Mouse (Mus musculus): ENCODE results near the gene Rabl6.
A peak's percentile ranks its signal among the peaks of the same experiment; 100 is the strongest.

Rabl6 gene

DNA sequence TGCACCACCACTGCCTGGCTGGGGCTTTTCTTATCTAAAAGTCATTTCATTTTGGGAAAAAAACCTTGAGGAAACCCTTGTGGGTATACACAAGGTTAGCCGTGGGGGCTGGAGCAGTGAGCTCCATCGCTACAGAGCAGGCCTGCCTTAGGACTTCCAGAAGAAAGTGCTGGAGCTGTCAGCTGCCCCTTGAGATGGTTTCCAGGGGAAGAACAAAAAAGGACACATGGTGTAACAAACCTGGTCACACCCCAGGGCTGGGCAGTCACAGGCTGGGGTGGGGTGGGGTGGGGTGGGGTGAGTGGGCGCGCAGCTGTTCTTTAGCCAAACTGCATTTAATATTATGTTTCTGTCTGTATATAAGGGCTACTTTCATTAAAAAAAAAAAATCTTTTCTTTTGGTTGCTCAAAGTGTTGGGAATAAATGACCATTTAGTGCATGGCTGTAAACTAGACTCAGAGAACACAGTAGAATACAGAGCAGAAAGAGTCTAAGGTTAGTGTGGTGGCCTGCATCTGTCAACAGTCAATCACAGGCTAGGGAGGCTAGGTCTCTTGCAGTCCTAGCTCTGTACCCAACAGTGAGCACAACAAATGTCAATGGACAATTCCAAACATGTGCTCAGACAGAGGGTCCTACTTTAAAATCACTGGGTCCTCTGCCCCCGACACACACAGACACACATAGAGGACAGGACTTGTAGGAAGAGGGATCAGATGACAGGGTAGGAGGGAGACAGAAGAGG is 11.4 kb downstream of the Rabl6 start:
- DNase-seq (ENCODE audit: low read depth, low spot score), result no peak

DNA sequence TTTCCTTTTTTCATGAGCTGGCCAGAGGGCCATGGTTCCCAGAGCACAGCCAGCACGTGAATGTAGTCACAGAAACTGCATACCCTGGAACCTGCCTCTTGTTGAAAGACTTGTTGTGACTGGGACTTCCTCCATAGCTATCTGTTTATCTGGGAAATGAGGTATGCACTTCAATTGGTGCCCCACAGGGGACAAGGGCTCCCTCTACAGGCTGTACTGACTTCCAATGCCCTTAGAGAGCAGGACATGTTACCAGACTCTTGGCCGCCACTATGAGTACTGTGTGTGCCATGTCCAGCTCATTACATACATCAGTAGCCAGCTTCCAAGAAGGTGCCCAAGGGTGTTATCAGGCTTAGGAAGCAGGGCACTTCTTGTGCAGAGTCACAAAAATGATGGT is 16.5 kb downstream of the Rabl6 start:
- DNase-seq (ENCODE audit: low read depth, low spot score), result peak; percentile 48

DNA sequence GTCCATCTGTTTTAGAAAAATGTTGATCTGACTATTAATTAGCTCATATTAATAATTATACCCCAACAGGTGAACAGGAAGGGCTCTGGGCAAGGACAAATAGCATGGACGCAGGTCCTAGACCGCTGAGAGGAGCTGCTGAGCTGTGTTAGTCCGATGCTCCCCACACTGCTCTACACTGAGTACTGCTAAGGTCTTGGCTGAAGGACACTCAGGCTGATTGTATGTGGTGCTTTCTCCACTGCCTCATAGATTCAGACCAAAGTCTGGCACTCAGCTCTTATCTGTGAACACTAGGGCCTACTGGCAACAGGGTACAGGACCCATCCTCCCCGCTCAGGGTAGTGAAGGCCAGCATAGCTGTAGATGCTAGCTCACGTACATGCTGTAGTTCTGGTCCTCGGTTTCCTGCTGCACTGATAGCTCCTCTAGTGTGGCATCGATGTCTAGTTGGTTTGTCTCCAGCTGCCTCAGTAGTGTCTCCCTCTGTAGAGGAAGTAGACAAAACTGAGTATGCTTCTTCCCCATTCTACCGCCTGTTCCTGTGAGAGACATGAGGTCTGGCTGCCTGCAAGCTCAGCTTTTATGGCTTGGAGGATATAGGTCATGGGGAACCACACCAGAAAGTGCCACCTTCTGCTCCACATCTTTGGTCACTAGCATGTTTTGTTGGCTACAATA is 20.0 kb downstream of the Rabl6 start:
- DNase-seq (ENCODE audit: low read depth, low spot score), result no peak

DNA sequence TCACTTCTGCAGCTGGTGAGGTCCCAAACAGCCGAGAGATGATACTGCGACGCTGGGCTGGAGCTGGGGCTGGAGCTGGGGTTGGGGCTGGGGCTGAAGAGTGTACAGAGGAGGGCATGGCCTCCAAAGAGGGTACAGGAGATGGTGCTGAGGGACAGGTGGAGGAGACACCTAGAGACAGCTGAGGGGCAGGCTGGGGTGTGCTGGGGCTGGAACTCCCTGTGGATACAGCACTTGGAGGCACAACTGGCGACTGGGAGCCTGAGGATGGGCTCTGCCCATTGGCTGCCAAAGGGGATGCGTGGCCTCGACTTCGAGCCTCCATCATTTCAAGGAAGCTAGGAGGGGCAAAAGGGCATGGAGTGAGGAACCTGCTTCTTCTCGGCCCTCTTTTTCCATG is 21.0 kb downstream of the Rabl6 start:
- DNase-seq (ENCODE audit: low read depth, low spot score), result no peak

DNA sequence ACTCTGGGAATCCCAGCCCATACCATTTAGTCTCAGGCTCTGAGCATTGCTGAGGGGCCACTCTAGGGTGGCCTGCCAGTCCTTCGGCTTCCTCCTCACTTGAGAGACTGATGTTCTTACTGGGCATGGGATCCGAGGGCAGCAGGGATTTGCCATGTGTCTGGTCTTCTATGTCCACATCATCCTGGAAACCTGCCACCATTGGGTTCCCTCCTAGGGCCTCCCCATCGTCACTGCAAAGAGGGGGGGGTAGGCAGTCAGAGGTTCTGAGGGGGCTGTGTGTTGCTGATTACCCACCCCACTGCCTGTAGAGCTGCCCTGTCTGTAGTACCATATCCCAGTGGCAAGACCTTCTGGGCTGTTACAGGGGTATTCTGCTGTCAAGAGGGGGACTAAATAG is 22.7 kb downstream of the Rabl6 start:
- no peak for DNase-seq (ENCODE audit: low read depth, low spot score)

DNA sequence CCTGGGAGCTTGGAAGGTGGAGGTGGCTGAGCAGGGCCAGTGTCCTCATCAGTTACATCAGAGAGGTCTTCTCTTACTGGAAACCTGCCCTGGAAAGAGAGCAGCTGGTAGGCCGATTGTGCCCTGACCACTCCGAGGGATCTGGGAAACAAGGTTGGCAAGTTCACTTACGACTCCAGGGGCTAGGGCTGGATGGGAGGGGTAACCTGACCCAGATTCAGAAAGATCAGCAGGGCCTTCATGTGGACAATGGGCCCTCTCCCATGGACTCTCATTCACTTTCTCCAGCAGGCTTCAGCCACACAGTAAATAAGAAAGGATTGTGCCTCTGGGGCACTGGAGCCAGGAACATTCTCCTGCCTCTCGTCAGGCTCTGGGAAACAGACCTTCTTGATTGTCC is 23.5 kb downstream of the Rabl6 start:
- no peak for DNase-seq (ENCODE audit: low read depth, low spot score)

DNA sequence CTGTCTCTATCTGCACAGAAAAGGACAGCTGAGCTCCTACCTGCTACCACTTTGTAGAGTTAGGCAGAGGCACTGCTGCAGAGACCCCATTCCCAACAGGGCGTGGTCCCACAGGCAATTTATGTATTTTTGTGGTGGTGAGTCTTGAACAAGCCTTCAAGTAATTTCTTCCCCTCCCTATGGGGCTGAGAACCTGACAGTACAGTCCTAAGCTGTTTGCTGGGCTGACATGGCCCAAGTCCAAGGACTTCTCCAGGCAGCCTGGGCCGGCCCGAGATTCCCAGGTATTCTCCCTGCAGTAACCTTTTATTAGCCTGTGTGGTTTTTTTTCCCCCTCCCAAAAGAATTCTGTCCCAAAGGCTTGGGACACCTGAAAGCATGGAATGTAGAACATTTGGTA is 24.2 kb downstream of the Rabl6 start:
- DNase-seq (ENCODE audit: low read depth, low spot score), result no peak

DNA sequence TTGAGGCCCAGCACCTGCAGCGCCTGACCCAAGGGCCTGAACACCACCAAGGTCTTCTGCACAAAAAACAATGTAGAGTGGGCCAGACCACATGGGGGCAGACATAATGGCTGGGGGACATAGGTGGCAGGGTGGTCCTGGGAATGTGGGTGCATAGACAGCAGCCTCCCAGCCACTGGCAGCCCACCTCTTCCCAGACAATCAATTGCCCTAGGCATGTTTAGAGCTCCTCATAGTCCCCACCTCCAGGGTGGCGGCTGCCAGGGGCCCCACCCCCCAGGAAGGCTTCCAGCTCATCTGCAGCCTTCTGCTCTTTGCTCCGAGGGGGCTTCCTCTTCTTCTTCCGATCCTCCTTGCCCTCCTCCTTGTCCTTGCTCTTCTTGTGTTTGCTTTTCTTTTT is 24.8 kb downstream of the Rabl6 start:
- no peak for DNase-seq (ENCODE audit: low read depth, low spot score)

DNA sequence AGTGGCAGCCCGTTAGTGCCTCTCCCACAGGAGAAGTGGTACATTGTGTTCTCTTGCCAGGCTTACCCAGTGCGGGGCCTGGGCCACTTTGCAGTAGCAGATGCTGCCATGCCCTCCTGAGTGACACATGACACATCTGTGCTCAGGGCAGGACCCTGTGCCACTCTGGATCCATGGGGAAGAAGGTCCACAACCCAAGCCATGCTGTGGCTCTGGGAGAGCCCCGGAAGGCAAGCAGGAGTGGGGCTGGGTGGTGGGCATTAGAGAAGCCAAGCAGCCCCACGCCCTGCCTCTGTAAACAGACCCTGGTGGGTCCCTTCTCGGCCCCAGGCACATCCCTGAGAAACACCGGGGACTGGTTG is 25.2 kb downstream of the Rabl6 start:
- DNase-seq (ENCODE audit: low read depth, low spot score), result no peak

DNA sequence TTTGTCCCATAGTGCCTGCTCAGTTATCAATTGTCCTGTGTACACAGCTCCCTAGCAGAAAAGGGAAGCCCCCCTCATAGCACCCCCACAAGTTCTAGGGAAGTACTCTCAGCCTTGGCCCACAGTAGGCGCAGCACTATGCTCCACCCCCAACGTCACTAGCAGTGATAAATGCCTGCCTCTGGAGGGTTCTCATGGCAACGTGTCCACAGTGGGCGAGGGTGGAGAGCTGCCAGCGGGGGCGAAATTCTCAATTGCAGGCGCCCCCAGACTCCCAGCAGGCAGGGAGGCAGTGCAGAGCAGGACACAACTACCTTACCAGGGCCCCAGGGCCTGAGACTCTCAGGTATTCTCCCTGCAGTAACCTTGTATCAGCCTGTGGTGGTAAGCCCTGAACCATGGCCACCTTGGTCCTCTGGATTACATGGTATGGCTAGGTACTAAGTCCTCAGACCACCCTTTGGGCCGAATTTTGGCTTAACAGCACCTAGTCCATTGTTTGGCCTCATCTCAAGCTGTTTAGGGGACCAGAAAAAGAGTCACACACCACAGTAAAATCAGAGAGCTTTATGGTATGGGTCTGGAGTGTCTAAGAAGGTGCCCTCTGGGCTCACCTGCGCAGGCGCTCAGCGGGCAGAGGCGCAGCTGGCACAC is 25.7 kb downstream of the Rabl6 start:
- peak; percentile 22 for DNase-seq (ENCODE audit: low read depth, low spot score)

DNA sequence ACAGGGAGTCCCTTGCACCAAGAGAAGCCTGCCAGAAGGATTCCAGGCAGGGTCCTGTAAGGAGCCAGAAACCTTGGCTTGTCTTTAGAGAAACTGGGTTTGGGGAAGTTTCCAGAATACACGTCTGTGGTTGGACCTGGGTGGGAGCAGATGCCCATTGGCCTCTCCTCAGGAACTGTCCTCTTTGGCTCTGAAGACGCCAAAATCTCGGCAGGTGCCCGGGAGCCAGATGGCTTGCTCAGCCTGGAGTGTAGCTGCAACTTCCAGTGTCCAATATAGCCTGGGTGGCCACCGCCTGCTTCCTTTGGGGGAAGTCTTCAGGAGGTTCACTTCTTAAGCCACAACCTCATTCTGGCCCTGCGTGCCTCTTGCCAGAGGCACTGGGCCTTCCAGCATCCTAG is 26.4 kb downstream of the Rabl6 start:
- peak; percentile 69 for DNase-seq (ENCODE audit: low read depth, low spot score)

DNA sequence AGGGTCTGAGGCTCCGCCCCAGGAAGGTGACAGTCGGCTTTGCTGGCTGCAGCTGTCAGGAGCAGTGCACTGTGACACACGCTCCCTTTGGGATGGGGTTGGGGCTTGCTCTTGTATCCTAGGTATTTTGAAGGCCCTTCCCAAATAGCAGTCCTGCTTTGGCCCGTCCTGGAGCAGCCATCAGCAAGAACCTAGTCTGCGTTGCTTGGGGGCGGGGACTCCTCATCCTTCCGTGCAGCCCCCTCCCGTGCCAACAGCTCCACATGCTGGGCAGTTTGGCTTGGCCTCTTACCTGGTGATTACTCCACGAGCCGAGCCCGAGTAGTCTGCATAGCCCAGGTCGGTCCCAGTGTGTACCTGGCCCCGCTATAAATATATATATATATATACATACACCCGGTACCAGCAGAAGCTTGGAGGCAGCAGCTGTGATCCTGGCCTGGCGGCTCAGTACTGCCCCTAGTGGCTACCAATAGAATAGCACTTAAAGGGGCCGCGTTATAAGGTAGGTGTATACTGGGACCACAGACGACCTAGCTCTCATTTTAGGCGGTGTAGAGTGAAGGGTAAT is 26.9 kb downstream of the Rabl6 start, which contains the start of gene Ajm1:
Gene Ajm1 (minus strand): TSS at position 464 of the 571 bp plus-strand sequence.
- DNase-seq (ENCODE audit: low read depth, low spot score), result peak; percentile 83

DNA sequence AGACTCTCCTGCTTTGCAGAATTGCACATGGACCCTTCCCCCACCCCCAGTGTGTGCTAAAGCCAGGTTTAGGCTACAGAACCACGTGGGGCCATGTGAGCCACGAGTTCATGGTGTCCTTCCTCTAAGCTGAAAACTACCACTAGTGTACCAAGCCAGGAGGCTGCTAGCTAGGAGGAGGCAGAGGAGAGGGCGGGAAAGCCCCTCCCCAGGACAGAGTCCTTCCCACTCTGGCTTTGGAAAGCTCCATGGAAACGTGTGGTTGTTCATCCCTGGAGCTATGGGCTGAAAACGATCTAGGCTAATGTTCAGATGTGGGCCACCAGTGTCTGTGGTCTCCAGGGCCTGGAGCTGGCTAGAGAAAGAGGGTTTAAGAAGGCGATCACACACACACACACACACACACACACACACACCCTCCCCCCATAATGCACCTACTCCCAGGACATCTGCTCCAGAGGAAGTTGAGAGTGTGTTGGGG is 27.7 kb downstream of the Rabl6 start:
- DNase-seq (ENCODE audit: low read depth, low spot score), result no peak

DNA sequence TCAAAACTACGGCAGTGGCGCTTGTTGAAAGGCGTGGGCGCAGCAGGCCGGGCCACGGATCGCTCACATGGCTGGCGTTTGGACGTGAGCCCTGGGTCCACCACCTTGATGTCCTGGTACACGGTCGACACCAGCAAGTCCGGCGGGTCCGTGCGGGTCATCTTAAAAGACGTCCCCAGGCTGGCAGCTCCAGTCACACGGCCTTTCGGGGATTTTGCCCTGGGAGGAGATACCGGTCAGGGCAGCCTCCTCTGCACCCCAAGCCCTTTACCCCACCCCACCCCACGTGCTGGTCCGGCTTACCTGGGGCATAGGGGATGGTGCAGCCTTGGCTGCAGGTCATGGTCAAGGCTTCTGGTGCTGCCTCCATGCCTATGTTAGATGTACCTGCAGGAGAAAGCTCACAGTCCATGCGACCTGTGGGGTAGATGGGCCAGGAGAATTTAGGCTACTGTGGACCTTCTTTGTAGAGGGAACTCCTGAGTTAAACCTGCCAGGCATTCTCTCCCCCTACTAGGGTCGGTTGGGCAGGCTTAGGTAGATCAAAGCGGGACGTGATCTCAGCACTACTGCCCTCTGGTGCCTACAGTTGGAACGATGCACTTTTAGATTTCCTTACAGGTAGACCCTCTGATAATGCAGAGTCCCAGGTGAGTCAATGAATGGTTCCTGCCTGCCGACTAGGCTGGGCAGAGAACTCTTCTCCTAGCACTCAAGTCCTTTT is 28.4 kb downstream of the Rabl6 start:
- peak; percentile 56 for DNase-seq (ENCODE audit: low read depth, low spot score)

DNA sequence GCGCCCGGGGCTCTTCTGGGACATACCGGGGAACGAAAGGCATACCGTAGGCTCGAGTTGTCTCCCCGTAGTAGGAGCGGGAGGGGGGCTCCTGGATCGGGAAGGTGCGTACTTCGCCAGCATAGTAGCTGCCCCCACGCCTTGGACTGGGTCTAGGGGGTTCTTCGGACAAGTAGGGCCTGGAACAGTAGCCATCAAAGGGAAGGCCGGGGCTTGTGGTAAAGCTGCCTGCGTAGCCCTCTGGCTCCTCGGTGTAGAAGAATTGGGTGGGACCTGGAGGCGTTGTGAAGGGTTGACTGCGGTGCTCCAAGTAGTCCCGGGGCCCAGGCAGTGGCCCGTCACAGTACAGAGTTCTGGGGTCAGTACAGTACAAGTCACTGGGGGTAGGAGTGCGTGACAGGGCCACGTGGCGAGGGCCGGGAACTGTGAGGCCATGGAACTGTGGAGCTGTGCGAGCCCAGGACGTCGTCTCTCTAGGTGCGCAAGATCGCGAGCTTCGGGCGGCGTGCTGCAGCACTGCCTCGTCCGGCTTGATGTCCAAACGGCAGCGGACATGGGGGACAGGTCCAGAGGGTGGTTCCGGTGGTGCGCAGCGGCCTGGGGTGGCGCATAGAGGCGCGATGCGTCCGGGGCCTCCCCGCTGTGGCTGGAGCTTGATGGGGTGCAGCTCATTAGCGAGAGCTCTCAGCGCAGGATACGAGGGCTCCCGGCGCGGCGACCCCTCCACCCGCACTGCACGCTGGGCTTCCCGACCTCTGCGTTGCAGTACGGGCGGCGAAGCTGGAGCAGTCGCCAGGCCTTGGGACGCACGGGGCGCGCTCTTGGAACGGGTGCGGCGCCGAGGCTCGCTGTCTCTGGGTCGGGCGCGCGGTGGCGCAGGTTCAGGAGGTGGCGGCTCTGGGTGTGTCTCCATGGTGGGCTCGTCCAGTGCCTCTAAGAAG is 29.3 kb downstream of the Rabl6 start:
- no peak for DNase-seq (ENCODE audit: low read depth, low spot score)

DNA sequence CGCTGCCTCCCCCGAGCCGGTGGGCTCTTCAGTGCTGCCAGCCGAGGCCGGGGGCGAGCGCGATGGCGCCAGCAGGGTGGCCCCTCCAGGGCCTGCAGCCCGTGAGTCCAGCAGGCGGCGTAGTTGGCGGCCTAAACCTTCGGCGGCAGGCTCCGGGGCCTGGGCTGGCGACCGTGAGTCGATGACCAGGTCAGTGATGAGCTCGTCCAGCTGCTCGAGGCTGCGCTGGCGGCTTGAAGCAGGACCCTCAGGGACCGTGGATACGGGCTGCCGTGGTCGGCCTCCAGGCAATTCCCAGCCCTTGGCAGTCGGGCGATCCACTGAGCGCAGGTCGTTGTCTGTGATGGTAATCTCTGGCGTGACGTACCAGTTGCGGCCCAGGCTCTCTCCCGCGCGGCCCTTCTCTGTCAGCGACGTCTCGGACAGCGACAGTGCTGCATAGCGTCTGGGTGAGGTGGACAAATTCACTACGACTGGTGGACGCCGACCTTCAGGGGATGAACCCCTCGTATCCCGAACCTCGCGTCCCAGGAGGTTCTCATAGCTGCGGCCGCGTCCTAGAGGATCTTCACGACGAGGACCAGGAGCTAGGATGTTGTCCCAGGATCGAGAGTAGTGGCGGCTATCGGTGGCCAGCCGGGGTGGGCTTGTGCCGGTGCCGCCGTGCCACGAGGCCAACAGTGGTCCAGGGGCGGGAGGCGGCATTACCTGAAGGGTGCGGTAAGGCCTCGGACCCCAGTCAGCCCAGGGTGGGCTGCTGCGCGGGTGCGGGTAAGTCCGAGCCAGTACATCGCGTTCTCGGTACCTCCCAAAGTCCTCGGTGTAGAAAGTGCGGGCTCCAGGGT is 30.1 kb downstream of the Rabl6 start:
- no peak for DNase-seq (ENCODE audit: low read depth, low spot score)

DNA sequence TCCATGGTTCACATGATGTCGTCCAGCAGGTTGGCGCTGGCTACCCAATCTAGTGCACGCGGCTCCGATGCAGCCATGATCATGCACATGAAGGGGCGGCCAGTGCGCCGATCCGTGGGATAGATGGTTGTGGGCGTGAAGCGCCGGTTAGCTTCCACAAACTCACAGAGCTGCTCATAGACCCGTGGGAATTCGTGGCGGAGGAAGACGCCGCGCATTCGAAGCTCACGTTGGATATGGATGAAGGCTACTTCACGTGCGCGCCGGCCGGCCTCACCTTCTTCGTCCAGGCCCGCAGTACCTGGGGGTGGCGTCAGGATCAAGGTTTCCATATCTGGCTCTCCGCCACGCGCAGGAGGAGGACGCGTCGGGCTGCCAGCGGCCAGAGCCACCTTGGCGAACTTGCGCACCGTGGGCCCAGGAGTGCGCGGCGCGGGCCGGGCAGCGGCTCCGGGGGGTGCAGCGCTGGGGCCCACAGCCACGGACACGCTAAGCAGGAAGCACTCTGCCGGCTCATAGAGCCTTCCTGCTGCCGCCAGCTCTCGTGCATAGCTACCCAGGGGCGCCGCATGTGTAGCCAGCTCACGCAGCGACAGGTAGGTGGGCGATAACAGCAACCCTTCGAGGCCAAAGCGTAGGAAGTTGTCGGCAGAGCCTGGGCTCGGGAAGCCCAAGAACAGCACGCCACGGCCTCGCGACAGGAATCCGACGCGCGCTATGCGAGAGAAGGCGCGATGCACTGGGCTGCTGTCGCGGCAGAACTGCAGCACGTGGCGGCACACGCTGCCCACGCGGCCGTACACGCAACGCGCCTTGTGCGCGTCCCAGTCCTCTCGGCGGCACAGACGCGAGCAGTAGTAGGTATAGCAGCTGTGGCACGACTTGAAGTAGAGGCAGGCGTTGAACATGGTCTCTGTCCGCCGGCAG is 31.1 kb downstream of the Rabl6 start:
- no peak for DNase-seq (ENCODE audit: low read depth, low spot score)

DNA sequence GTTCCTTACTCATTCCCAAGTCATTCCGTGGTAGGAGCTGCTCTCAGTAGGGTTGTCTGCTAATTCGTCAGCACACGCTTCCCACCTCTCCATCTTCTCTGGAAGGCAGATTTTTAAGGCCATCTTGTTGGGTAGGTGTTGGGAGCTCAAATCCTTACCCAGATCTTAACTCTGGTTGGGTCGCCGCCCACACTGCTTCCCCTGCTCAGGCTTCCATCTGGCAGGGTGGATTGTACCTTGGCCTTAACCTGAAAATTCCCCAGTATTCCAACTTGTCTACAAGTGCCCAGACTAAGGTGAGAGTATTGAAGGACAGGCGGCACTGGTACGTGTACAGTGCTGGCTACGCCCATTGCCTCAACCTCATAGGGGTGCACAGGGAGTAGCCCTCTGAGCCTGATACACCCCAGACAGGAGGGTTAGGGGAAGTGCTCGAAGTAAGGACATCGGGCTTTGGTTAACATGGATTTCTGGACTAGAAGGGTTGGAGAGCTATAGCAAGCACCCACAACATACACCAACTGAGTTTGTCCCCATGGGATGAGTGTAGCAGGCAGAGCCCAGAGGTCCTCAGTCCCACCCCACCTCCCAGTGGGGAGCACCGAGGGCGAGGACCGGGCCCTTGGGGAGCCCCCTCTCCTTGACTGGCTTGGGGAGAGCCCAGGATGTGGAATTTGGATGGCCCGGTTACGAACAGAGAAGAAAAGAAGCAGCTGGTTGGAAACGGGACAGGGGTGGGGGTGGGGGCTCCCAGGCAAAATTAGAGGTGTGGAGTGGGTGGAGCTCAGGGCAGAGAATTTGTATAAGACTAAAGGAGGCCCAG is 32.1 kb downstream of the Rabl6 start:
- DNase-seq (ENCODE audit: low read depth, low spot score), result no peak
